Mouse (Mus musculus): Measurements from ENCODE around the gene Pld1.
A peak's percentile ranks its signal among the peaks of the same experiment; 100 is the strongest.
"Not testable (repeated sequence)": the region's sequence is repeated elsewhere in the genome, so short reads cannot be mapped to it uniquely, and the experiment has no call there.

Gene Pld1

GRCm38 (mm10) chr3:27942991-27943390 lies 4.5 kb downstream of the Pld1 start:
- no peak for DNase-seq (ENCODE audit: low spot score)

- DNase-seq (ENCODE audit: low spot score): not testable (repeated sequence)
Measured at GRCm38 (mm10) chr3:27945397-27945796, 6.9 kb downstream of the Pld1 start.

GRCm38 (mm10) chr3:27949175-27949872 lies 10.8 kb downstream of the Pld1 start:
- DNase-seq (ENCODE audit: low spot score): no peak

- no peak for DNase-seq (ENCODE audit: low spot score)
Measured at GRCm38 (mm10) chr3:27949873-27950250, 11.4 kb downstream of the Pld1 start.

- DNase-seq (ENCODE audit: low spot score): no peak
Measured at GRCm38 (mm10) chr3:27950726-27951125, 12.2 kb downstream of the Pld1 start.

- DNase-seq (ENCODE audit: low spot score): no peak
Measured at GRCm38 (mm10) chr3:27951721-27952120, 13.2 kb downstream of the Pld1 start.

GRCm38 (mm10) chr3:27956006-27956405 lies 17.5 kb downstream of the Pld1 start:
- no peak for DNase-seq (ENCODE audit: low spot score)

GRCm38 (mm10) chr3:27959221-27959620 lies 20.7 kb downstream of the Pld1 start:
- no peak for DNase-seq (ENCODE audit: low spot score)

GRCm38 (mm10) chr3:27961162-27961561 lies 22.7 kb downstream of the Pld1 start:
- no peak for DNase-seq (ENCODE audit: low spot score)

- no peak for DNase-seq (ENCODE audit: low spot score)
Measured at GRCm38 (mm10) chr3:27963795-27964201, 25.3 kb downstream of the Pld1 start.

- DNase-seq (ENCODE audit: low spot score): no peak
Measured at GRCm38 (mm10) chr3:27968671-27969070, 30.2 kb downstream of the Pld1 start.

- DNase-seq (ENCODE audit: low spot score): no peak
Measured at GRCm38 (mm10) chr3:27973936-27974335, 35.4 kb downstream of the Pld1 start.

- DNase-seq (ENCODE audit: low spot score): no peak
Measured at GRCm38 (mm10) chr3:27974981-27975380, 36.5 kb downstream of the Pld1 start.

- no peak for DNase-seq (ENCODE audit: low spot score)
Measured at GRCm38 (mm10) chr3:27976931-27977544, 38.5 kb downstream of the Pld1 start.

- DNase-seq (ENCODE audit: low spot score): no peak
Measured at GRCm38 (mm10) chr3:27978030-27978723, 39.7 kb downstream of the Pld1 start.

- DNase-seq (ENCODE audit: low spot score): no peak
Measured at GRCm38 (mm10) chr3:27981591-27981990, 43.1 kb downstream of the Pld1 start.

GRCm38 (mm10) chr3:27982436-27983017 lies 44.0 kb downstream of the Pld1 start:
- no peak for DNase-seq (ENCODE audit: low spot score)

- DNase-seq (ENCODE audit: low spot score): no peak
Measured at GRCm38 (mm10) chr3:27983274-27983673, 44.8 kb downstream of the Pld1 start.

GRCm38 (mm10) chr3:27983935-27984577 lies 45.6 kb downstream of the Pld1 start:
- peak; percentile 20 for DNase-seq (ENCODE audit: low spot score)

GRCm38 (mm10) chr3:27984620-27985019 lies 46.1 kb downstream of the Pld1 start:
- DNase-seq (ENCODE audit: low spot score): no peak

GRCm38 (mm10) chr3:27985344-27985743 lies 46.8 kb downstream of the Pld1 start:
- DNase-seq (ENCODE audit: low spot score): no peak

GRCm38 (mm10) chr3:27987891-27988536 lies 49.5 kb downstream of the Pld1 start:
- no peak for DNase-seq (ENCODE audit: low spot score)
